Comparison of ENCODE assay signal across 43 mouse cellular contexts in genomic region chr1:138287665-138288064, GRCm38 (mm10). TPM values are rescaled to one million over a fixed set of nuclear protein-coding genes. Genes with fewer than 3 reads are reported as not detected.
"Had no signal": no experiment of that assay in that cellular context is flagged by ENCODE, and none has a peak within 500 bp of the region (broad histone marks: within the 10 kb centered on the region; RNA-seq: fewer than 3 reads in every experiment).

No protein-coding gene starts in this region.

- H3K27me3 ChIP-seq: heart, embryonic 13.5 days; heart, embryonic 15.5 days; hindbrain, embryonic 13.5 days; hindbrain, embryonic 15.5 days; kidney, embryonic 15.5 days; limb, embryonic 13.5 days; limb, embryonic 15.5 days; liver, embryonic 13.5 days; liver, embryonic 15.5 days had no signal

- H3K36me3 ChIP-seq: heart, embryonic 13.5 days; heart, embryonic 15.5 days; hindbrain, embryonic 13.5 days; hindbrain, embryonic 15.5 days; kidney, embryonic 15.5 days; limb, embryonic 13.5 days; limb, embryonic 15.5 days; liver, embryonic 13.5 days; liver, embryonic 15.5 days had no signal

- H3K4me3 ChIP-seq: gastrocnemius, adult 2 months; heart, embryonic 13.5 days; heart, embryonic 15.5 days; hindbrain, embryonic 13.5 days; hindbrain, embryonic 15.5 days; kidney, embryonic 15.5 days; limb, embryonic 13.5 days; limb, embryonic 15.5 days; liver, embryonic 13.5 days; liver, embryonic 15.5 days had no signal

- DNase-seq: gastrocnemius, adult 2 months; gastrocnemius, postnatal 10 days; gastrocnemius, postnatal 25 days; heart, adult 18-20 months; heart, postnatal 14 days; heart, postnatal 36 days; kidney, adult 11 months; kidney, adult 2 months; kidney, adult 9 months; kidney, postnatal 14 days; kidney, postnatal 36 days; layer of hippocampus, adult 9-11 months; layer of hippocampus, postnatal 36 days; left cerebral cortex, postnatal 4 days; liver, embryonic 13.5 days; liver, postnatal 0 days had no signal

- H3K4me2 ChIP-seq: heart, embryonic 11.5 days; heart, embryonic 13.5 days; heart, embryonic 15.5 days; hindbrain, embryonic 13.5 days; hindbrain, embryonic 15.5 days; kidney, embryonic 15.5 days; limb, embryonic 13.5 days; limb, embryonic 15.5 days; liver, embryonic 13.5 days; liver, embryonic 15.5 days had no signal

- H3K9ac ChIP-seq: heart, embryonic 13.5 days; heart, embryonic 15.5 days; hindbrain, embryonic 13.5 days; hindbrain, embryonic 15.5 days; kidney, embryonic 15.5 days; limb, embryonic 13.5 days; limb, embryonic 15.5 days; liver, embryonic 13.5 days; liver, embryonic 15.5 days; liver, postnatal 0 days had no signal

- H3K27ac ChIP-seq: gastrocnemius, adult 2 months; heart, embryonic 13.5 days; heart, embryonic 15.5 days; hindbrain, embryonic 13.5 days; hindbrain, embryonic 15.5 days; hindbrain, postnatal 0 days; kidney, embryonic 15.5 days; kidney, postnatal 0 days; limb, embryonic 13.5 days; limb, embryonic 15.5 days; liver, embryonic 13.5 days; liver, embryonic 15.5 days had no signal

- ATAC-seq: hindbrain, postnatal 0 days; intestine, embryonic 16.5 days; liver, postnatal 0 days had no signal

- H3K4me1 ChIP-seq: heart, embryonic 15.5 days; hindbrain, embryonic 13.5 days; hindbrain, embryonic 15.5 days; kidney, embryonic 15.5 days; liver, embryonic 13.5 days; liver, embryonic 15.5 days had no signal

- H3K9me3 ChIP-seq: heart, embryonic 13.5 days; heart, embryonic 15.5 days; hindbrain, embryonic 13.5 days; hindbrain, embryonic 15.5 days; kidney, embryonic 15.5 days; limb, embryonic 13.5 days; limb, embryonic 15.5 days; liver, embryonic 13.5 days; liver, embryonic 15.5 days had no signal

RNA-seq across cellular contexts. Expression of gene Atp6v1g3, which starts 14.1 kb away (rescaled TPM):
- total RNA-seq: gastrocnemius, adult 2 months; gastrocnemius, postnatal 10 days; gastrocnemius, postnatal 25 days; gastrocnemius, postnatal 4 days; granulocyte monocyte progenitor cell, adult 5-6 weeks; heart, adult 18-20 months; heart, postnatal 14 days; heart, postnatal 36 days; hematopoietic stem cell, adult 5-6 weeks; hindbrain, postnatal 0 days; layer of hippocampus, adult 18-20 months; layer of hippocampus, adult 8-10 months; layer of hippocampus, postnatal 14 days; layer of hippocampus, postnatal 36 days; left cerebral cortex, adult 18-20 months; left cerebral cortex, adult 8-10 months; left cerebral cortex, postnatal 10 days; left cerebral cortex, postnatal 25 days; left cerebral cortex, postnatal 4 days; liver, adult 2 months had no signal
- polyA plus RNA-seq: heart, embryonic 11.5 days; heart, embryonic 13.5 days; heart, embryonic 15.5 days; heart, postnatal 0 days; hindbrain, embryonic 11.5 days; hindbrain, embryonic 13.5 days; hindbrain, embryonic 15.5 days; hindbrain, postnatal 0 days; intestine, embryonic 14.5 days; intestine, embryonic 16.5 days; large intestine, adult 2 months; liver, adult 2 months; liver, embryonic 13.5 days; liver, embryonic 15.5 days; liver, postnatal 0 days had no signal
